Mouse (Mus musculus): Measurements from ENCODE around the gene Arnt2. TPM values are rescaled to one million over a fixed set of nuclear protein-coding genes. Genes with fewer than 3 reads are reported as not detected.

Arnt2 gene
- total and polyA plus RNA-seq, 3 experiments, result 0.05 TPM; not detected in 2

DNA sequence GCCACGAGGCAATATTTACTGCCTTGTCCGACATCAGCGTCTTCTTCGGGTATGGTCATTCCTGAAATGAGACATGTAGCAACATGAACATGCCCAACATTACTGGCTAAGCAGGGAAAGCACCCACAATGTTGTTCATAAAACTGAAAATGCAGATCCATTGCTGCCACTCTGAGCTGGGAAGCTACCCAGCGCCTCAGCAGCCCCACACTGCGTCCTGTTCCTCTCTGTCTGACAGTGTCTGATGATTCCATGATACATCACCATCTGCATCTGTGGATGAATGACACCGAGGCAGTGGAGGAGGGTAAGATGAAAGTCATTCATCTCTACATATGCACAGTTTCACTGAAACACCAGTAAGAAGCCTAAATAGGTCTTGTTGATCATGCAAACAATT lies 124.2 kb downstream of the Arnt2 start:
- no peaks in the 10 kb centered on the region for H3K9me3 ChIP-seq (replicated peaks)
- ATAC-seq (ENCODE audit: extremely low read depth, insufficient number of reproducible peaks, low FRiP score, poor library complexity, severe bottlenecking) (no peak), DNase-seq (ENCODE audit: low spot score) (no peak)
- peaks cover 10% of the 10 kb centered on the region; the same call in 1 of the 2 replicates for H3K27me3 ChIP-seq (ENCODE audit: insufficient read depth, low read length)
- no peaks in the 10 kb centered on the region for H3K4me1 ChIP-seq (ENCODE audit: insufficient read depth, low read depth, low read length)
- TF ChIP-seq GATA1 (IDR thresholded peaks at IDR 0.05; ENCODE audit: borderline replicate concordance, low read length) (no peak), POLR2AphosphoS5 (IDR thresholded peaks at IDR 0.05; ENCODE audit: insufficient replicate concordance, low read depth, low read length) (no peak), TAL1 (conservative IDR thresholded peaks at IDR 0.05; ENCODE audit: low read depth, low read length) (no peak), GATA2 (IDR thresholded peaks at IDR 0.05; ENCODE audit: borderline replicate concordance, low read depth, low read length) (no peak), CTCF (IDR thresholded peaks at IDR 0.05; ENCODE audit: low read depth, low read length) (no peak)
- H3K4me3 ChIP-seq (ENCODE audit: low read depth, low read length), result no peak overlapping the region
- H3K36me3 ChIP-seq (replicated peaks), result no peaks in the 10 kb centered on the region

DNA sequence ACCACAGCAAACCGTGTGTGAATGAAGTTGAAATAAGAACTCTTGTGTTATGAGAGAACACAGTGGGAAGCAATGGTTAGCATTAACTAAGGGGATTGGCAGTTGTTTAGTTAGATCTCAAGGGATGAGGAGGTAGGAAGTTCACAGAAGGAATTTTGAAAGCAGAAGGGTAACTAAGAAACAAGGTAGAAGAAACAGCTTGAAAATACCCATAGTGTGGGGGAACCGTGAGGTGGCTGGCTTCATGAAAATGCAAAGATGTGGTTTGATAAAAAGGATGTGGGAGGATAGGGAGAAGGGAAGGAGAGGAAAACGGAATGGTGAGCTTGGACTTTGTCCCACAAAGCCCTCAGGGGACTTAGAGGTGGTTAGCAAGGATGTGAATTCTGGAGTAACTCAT lies 125.0 kb downstream of the Arnt2 start:
- ATAC-seq (ENCODE audit: extremely low read depth, insufficient number of reproducible peaks, low FRiP score, poor library complexity, severe bottlenecking) (no peak), DNase-seq (ENCODE audit: low spot score) (no peak)
- no peaks in the 10 kb centered on the region for H3K36me3 ChIP-seq (replicated peaks)
- H3K9me3 ChIP-seq (replicated peaks), result no peaks in the 10 kb centered on the region
- H3K27me3 ChIP-seq (ENCODE audit: insufficient read depth, low read length), result peaks cover 10% of the 10 kb centered on the region; the same call in 1 of the 2 replicates
- H3K4me1 ChIP-seq (ENCODE audit: insufficient read depth, low read depth, low read length), result no peaks in the 10 kb centered on the region
- TF ChIP-seq GATA2 (IDR thresholded peaks at IDR 0.05; ENCODE audit: borderline replicate concordance, low read depth, low read length) (no peak), GATA1 (IDR thresholded peaks at IDR 0.05; ENCODE audit: borderline replicate concordance, low read length) (no peak), CTCF (IDR thresholded peaks at IDR 0.05; ENCODE audit: low read depth, low read length) (no peak), POLR2AphosphoS5 (IDR thresholded peaks at IDR 0.05; ENCODE audit: insufficient replicate concordance, low read depth, low read length) (no peak), TAL1 (conservative IDR thresholded peaks at IDR 0.05; ENCODE audit: low read depth, low read length) (no peak)
- H3K4me3 ChIP-seq (ENCODE audit: low read depth, low read length), result no peak overlapping the region

DNA sequence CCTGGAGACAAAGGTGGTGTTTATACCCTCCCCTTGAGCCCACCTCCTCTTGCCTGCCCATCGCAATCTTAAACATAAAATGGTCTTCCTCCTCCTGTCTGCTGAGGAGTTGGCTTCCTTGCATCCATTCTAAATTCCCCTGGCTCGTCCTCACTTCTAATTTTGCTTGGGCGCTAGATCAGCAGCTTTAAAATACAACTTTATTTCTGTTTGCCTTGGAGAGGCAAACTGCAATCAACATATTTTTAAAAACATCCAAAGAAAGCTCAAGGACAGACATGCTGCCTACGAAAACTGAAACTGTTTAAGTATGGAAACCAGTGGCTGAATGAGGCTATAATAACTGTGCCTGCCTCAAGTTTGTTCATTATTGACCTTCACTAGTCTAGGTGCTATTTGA lies 127.7 kb downstream of the Arnt2 start:
- no peak overlapping the region for H3K4me3 ChIP-seq (ENCODE audit: low read depth, low read length)
- TF ChIP-seq GATA1 (IDR thresholded peaks at IDR 0.05; ENCODE audit: borderline replicate concordance, low read length), result no peak
- TF ChIP-seq TAL1 (conservative IDR thresholded peaks at IDR 0.05; ENCODE audit: low read depth, low read length), result no peak
- no peak for TF ChIP-seq GATA2 (IDR thresholded peaks at IDR 0.05; ENCODE audit: borderline replicate concordance, low read depth, low read length)
- no peak for TF ChIP-seq CTCF (IDR thresholded peaks at IDR 0.05; ENCODE audit: low read depth, low read length)
- TF ChIP-seq POLR2AphosphoS5 (IDR thresholded peaks at IDR 0.05; ENCODE audit: insufficient replicate concordance, low read depth, low read length), result no peak

DNA sequence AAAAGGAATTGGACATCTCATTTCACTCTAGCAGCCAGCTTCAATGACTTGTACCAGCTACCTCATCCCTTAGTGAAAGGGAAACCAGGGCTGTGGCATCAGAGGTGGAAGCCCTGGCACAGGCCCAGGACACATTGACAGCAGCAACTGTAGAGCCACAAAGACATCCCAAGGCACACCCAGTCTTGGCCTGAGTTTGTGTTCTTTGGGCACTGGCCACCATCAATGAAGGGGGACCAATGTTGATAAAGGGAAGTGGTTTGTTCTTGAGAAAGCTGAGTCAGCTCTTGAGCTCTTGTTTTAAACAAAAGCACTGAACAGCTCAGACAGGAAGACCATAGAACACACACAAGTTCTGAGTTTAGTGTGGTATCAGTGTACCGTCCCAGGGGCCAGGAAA lies 130.7 kb downstream of the Arnt2 start:
- Histone ChIP-seq H3K4me1 (ENCODE audit: insufficient read depth, low read depth, low read length) (no peaks in the 10 kb centered on the region), H3K36me3 (replicated peaks) (no peaks in the 10 kb centered on the region), H3K27me3 (ENCODE audit: insufficient read depth, low read length) (peaks cover 16% of the 10 kb centered on the region; the same call in 1 of the 2 replicates), H3K4me3 (ENCODE audit: low read depth, low read length) (no peak overlapping the region), H3K9me3 (replicated peaks) (no peaks in the 10 kb centered on the region)
- TF ChIP-seq GATA2 (IDR thresholded peaks at IDR 0.05; ENCODE audit: borderline replicate concordance, low read depth, low read length) (no peak), TAL1 (conservative IDR thresholded peaks at IDR 0.05; ENCODE audit: low read depth, low read length) (no peak), CTCF (IDR thresholded peaks at IDR 0.05; ENCODE audit: low read depth, low read length) (no peak), POLR2AphosphoS5 (IDR thresholded peaks at IDR 0.05; ENCODE audit: insufficient replicate concordance, low read depth, low read length) (no peak), GATA1 (IDR thresholded peaks at IDR 0.05; ENCODE audit: borderline replicate concordance, low read length) (no peak)
- ATAC-seq (ENCODE audit: extremely low read depth, insufficient number of reproducible peaks, low FRiP score, poor library complexity, severe bottlenecking) (no peak), DNase-seq (ENCODE audit: low spot score) (no peak)

More for the DNA sequence above, 127.7 kb downstream of the Arnt2 start:
- H3K4me1 ChIP-seq (ENCODE audit: insufficient read depth, low read depth, low read length), result no peaks in the 10 kb centered on the region
- H3K36me3 ChIP-seq (replicated peaks), result no peaks in the 10 kb centered on the region
- H3K27me3 ChIP-seq (ENCODE audit: insufficient read depth, low read length), result peaks cover 10% of the 10 kb centered on the region; the same call in 1 of the 2 replicates
- no peaks in the 10 kb centered on the region for H3K9me3 ChIP-seq (replicated peaks)
- ATAC-seq (ENCODE audit: extremely low read depth, insufficient number of reproducible peaks, low FRiP score, poor library complexity, severe bottlenecking) (no peak), DNase-seq (ENCODE audit: low spot score) (no peak)

GRCm38 (mm10) chr7:84275312-84275711 lies 134.7 kb downstream of the Arnt2 start:
- no peak for ATAC-seq (ENCODE audit: extremely low read depth, insufficient number of reproducible peaks, low FRiP score, poor library complexity, severe bottlenecking)
- no peaks in the 10 kb centered on the region for H3K9me3 ChIP-seq (replicated peaks)
- no peak for TF ChIP-seq TAL1 (conservative IDR thresholded peaks at IDR 0.05; ENCODE audit: low read depth, low read length)
- TF ChIP-seq GATA2 (IDR thresholded peaks at IDR 0.05; ENCODE audit: borderline replicate concordance, low read depth, low read length), result no peak
- TF ChIP-seq CTCF (IDR thresholded peaks at IDR 0.05; ENCODE audit: low read depth, low read length), result no peak
- TF ChIP-seq POLR2AphosphoS5 (IDR thresholded peaks at IDR 0.05; ENCODE audit: insufficient replicate concordance, low read depth, low read length), result no peak
- TF ChIP-seq GATA1 (IDR thresholded peaks at IDR 0.05; ENCODE audit: borderline replicate concordance, low read length), result no peak
- no peaks in the 10 kb centered on the region for H3K4me1 ChIP-seq (ENCODE audit: insufficient read depth, low read depth, low read length)
- peaks cover 11% of the 10 kb centered on the region; the same call in 1 of the 2 replicates for H3K27me3 ChIP-seq (ENCODE audit: insufficient read depth, low read length)
- H3K4me3 ChIP-seq (ENCODE audit: low read depth, low read length), result no peak overlapping the region
- DNase-seq (ENCODE audit: low spot score), result no peak
- H3K36me3 ChIP-seq (replicated peaks), result no peaks in the 10 kb centered on the region

DNA sequence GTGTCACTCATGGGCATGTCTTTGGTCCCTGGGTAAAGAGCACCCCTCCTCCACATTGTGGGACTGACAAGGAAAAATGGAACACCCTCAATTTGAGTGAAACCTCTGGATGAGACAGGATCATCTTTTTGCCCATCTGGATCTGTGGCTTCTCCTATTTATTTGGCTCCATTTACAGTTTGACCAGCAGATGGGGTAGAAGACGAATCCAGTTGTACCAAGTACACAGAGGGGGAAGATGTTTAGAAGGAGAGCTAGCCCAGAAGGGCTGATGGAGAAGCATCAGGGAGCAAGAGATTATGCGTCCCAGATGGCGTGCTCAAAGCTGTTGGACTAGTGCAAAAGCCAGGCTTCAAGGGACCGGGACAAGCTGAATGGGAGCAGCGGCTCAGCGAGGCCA lies 136.0 kb downstream of the Arnt2 start:
- H3K36me3 ChIP-seq (replicated peaks), result no peaks in the 10 kb centered on the region
- TF ChIP-seq CTCF (IDR thresholded peaks at IDR 0.05; ENCODE audit: low read depth, low read length), result no peak
- no peak for TF ChIP-seq GATA1 (IDR thresholded peaks at IDR 0.05; ENCODE audit: borderline replicate concordance, low read length)
- no peak for TF ChIP-seq TAL1 (conservative IDR thresholded peaks at IDR 0.05; ENCODE audit: low read depth, low read length)
- no peak for TF ChIP-seq POLR2AphosphoS5 (IDR thresholded peaks at IDR 0.05; ENCODE audit: insufficient replicate concordance, low read depth, low read length)
- TF ChIP-seq GATA2 (IDR thresholded peaks at IDR 0.05; ENCODE audit: borderline replicate concordance, low read depth, low read length), result no peak
- DNase-seq (ENCODE audit: low spot score), result no peak

More for the DNA sequence above, 136.0 kb downstream of the Arnt2 start:
- ATAC-seq (ENCODE audit: extremely low read depth, insufficient number of reproducible peaks, low FRiP score, poor library complexity, severe bottlenecking), result no peak
- H3K27me3 ChIP-seq (ENCODE audit: insufficient read depth, low read length), result peaks cover 11% of the 10 kb centered on the region; the same call in 1 of the 2 replicates
- H3K9me3 ChIP-seq (replicated peaks), result no peaks in the 10 kb centered on the region
- no peak overlapping the region for H3K4me3 ChIP-seq (ENCODE audit: low read depth, low read length)
- no peaks in the 10 kb centered on the region for H3K4me1 ChIP-seq (ENCODE audit: insufficient read depth, low read depth, low read length)

Measured in G1E (cell line).